Mouse (Mus musculus): ENCODE data around the gene Ice1.

Gene Ice1

GRCm38 (mm10) chr13:70637282-70637661 lies at the start of gene Ice1:
Ice1 (minus strand) TSS chr13:70637634.
- DNase-seq (ENCODE audit: low spot score) = no peak

- DNase-seq (ENCODE audit: low spot score) = no peak
These were observed 48.4 kb upstream of the Ice1 start for GRCm38 (mm10) chr13:70685825-70686224.

GRCm38 (mm10) chr13:70684976-70685609 lies 47.7 kb upstream of the Ice1 start:
- no peak for DNase-seq (ENCODE audit: low spot score)

- DNase-seq (ENCODE audit: low spot score) = no peak
These were observed 44.2 kb upstream of the Ice1 start for GRCm38 (mm10) chr13:70681411-70682183.

DNA sequence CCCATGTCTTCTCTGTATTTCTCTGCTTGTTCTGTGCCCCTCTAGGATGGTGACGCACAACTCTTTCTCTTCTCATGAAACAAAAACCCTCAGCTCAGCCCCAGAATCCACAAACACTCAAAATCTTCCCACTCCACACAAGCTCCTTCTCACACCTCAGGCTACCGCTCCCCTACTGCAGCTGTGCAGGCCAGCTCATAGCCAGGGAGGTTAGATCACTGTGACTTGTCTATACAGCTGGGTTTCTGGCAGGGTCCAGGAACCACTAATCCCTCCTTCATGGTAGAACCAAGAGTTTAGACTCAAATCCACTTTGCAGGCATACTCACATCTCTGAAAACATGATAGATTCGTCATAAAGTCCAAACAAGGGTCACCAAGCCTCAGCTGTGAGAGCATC lies 42.9 kb upstream of the Ice1 start:
- DNase-seq (ENCODE audit: low spot score) = no peak

DNA sequence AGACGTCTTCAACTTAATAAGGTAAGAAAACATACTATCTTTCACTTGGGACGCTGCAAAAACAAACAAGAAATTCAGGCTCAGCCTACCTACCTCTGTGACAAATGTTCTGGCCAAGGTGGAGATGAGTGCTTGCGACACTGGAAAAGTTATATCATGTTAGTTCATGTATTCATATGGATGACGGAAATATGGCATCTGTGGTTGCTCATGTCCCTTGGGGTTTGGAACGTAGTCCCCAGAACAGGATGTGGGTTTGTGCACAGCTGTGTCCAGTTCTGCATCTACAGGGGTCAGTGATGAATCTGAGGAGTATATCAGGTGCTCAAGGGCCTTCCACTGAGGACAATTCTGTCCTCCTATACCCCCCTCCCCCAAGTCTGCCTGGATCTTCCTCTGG lies 40.3 kb upstream of the Ice1 start:
- no peak for DNase-seq (ENCODE audit: low spot score)

GRCm38 (mm10) chr13:70676243-70677183 lies 39.1 kb upstream of the Ice1 start:
- peak; percentile 16 for DNase-seq (ENCODE audit: low spot score)

DNA sequence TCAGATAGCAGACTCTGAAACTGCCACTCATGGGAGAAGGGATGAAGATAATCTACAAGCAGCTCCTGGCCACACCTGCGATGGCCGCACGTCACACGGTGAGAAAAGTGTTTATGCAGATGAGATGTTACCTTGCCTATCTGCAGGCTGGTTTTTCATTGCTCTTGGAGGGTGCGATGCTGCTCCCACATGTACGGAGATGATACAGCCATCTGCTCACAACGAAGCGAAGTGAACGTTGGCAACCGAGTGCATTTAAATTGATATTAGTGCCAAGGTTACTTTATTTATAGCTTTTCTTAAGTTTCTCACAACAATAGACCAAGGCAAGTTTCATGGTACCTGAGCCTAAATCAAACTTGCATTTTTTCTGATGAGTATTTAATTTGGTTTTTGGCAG lies 37.6 kb upstream of the Ice1 start:
- peak; percentile 35 for DNase-seq (ENCODE audit: low spot score)

- DNase-seq (ENCODE audit: low spot score) = peak; percentile 35
These were observed 32.6 kb upstream of the Ice1 start for GRCm38 (mm10) chr13:70670080-70670479.

DNA sequence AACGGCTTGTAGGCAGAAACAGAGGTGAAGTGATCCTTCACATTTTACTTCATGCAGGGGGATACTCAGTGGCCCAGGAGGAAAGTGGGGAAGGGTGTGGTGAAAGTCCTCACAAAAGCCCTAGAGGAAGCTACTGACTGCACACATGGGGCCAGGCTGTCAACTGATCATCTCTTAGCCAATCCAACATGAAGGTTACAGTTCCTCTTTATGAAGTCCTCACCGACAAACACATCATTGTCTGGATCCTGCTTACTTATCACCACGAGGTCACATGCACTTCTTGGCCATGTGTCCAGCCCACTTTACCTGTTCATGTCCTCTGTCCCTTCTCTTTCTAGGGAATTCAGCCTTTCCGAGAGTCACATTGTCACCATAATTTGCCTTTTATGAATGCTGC lies 22.3 kb upstream of the Ice1 start:
- DNase-seq (ENCODE audit: low spot score) = no peak

DNA sequence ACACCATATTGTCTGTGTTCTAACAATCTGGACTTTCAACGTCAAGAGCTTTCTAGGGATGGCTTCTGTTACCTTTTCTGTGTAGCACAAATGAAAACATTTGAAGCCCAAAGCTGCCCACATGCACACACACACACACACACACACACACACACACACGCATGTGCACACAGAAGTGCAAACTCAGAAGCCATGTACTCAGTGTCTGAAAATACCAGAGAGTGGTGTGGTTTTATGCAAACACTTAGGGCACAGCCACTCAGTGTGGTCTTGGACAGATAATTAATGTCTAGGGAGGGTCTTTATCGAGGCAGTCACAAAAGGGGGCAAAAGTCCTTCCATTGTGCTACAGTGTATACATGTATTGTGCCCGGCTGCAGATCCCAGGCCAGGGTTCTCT lies 19.3 kb upstream of the Ice1 start:
- DNase-seq (ENCODE audit: low spot score) = no peak

GRCm38 (mm10) chr13:70656329-70656728 lies 18.9 kb upstream of the Ice1 start:
- no peak for DNase-seq (ENCODE audit: low spot score)

- DNase-seq (ENCODE audit: low spot score) = no peak
These were observed 18.1 kb upstream of the Ice1 start for GRCm38 (mm10) chr13:70655570-70655969.

DNA sequence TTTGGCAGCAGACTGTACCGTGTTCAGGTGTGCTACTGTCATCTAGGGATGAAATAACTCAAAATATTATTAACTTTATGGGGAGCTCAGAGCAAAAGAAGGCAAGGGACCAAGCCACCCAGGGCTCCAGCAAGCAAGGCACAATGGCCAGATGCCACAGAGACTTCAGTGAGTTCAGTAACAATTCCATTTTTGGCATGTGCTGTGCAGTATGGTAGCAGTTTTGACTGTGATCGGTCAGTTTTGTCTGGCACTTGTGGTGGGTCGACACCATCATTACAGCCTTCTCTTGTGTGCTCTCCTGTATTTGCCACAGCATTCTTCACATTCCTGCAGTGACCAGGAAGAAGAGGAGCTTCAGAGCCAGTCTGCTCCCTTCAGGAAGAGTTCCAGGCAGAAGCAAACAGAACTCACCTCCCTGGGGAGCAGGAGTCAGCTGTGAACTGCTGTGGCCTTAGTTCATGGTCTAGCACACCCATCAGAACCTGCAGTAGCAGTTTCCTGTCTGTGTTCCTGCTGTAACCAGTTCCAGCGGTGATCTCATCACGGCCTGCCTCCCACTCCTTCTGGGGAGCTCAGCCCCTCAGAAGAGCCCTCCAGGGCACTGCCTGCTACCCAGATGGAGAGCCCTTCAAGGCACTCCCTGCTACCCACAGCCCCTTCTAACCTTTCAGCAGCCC lies 16.8 kb upstream of the Ice1 start:
- no peak for DNase-seq (ENCODE audit: low spot score)

DNA sequence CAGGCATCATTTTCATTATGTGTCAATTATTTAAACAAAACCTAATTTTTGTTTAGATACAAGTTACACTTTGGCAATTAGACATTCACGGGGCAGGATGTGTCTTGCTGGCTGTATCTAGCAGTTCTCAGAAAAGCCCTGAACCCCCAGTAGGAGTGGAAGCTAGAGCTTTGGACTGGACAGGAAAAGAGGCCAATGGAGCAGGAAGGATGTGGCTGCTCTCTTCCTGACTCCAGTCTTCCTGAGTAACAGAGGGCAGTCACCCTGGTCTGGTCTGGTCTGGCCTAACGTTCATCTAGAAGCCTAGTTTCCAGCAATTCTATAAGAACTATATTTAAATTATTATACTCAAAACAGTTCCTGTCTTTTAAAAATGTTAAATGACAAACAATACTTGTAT lies 16.0 kb upstream of the Ice1 start:
- no peak for DNase-seq (ENCODE audit: low spot score)

DNA sequence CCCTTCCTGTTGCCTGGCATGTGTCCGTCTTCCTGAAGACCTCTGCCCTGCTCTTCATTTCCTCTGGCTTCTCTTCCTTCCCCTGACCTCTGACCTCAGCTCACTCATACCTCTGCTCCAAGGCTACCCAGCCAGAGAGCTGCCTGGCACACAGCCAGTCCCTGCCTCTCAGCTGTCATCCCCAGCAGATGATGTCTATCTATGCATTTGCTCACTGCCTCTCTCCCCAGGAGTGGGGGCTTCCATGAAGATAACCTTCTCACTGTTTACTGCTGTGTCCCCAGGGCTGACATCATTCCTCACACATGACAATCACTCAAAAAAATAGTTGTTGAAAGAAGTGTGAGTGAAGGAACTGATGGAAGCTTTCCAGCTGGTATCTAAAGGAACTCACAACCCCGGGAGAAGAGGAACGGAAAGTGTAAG lies 12.6 kb upstream of the Ice1 start:
- no peak for DNase-seq (ENCODE audit: low spot score)

GRCm38 (mm10) chr13:70645968-70646505 lies 8.6 kb upstream of the Ice1 start:
- DNase-seq (ENCODE audit: low spot score) = no peak

DNA sequence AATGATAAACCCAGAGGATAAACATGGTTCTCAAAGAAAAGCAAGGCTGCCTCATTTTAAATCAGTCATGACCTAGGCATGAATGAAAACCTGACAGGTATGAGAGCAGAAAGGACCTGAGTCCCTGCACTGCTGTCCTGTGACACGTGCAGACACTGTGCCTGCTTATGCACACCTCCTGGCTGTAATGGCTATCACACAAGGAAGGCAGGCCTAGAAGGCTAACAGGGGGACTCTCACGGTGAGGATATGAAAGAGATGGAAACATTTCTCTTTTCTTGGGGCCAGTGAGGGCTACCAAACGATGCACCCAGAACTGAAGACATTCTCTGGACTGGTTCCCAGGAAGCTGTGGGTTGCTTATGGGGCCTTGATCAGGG lies 6.6 kb upstream of the Ice1 start:
- DNase-seq (ENCODE audit: low spot score) = no peak

GRCm38 (mm10) chr13:70643408-70644082 lies 6.1 kb upstream of the Ice1 start:
- DNase-seq (ENCODE audit: low spot score) = peak; percentile 43

DNA sequence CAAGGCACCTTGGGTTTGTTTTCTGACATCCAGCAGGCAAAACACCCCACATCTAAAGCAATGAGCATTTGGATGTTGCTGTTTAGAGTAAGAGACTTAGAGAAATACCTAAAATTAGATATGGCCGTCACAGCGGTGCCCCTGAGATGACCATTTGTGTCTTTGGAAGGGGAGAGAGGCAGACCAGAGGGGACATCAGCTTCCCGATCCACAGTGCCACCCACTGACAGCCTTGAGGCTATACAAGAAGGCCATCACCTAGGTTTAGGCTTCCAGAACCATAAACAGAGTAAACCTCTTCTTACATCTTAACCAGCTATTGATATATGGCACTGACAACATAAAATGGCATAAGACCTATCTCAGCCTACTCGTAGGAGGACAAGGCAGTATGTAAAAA lies 4.5 kb upstream of the Ice1 start:
- no peak for DNase-seq (ENCODE audit: low spot score)

DNA sequence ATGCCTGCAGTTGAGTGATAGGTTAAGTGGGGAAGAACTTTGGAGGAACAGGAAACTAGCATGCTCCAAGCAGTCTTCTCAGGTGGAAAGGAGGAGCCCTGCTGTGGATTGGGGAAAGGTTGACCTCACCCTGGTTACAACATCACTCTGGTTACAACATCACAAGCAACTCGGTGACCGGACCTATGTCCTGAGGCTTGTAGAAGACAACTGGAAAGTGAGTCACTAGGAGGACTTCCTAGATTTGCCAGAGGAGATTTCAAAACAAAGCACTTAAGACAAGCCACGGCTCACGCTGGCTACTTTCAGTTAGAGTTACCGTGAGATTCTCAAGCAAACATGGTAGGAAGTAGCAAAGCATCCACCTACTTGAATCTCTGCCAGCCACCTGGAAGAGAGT lies 3.9 kb upstream of the Ice1 start:
- no peak for DNase-seq (ENCODE audit: low spot score)
